Mouse (Mus musculus): ENCODE measurements around the gene Gm13275. TPM values are rescaled to one million over a fixed set of nuclear protein-coding genes. Genes with fewer than 3 reads are reported as not detected.
"Not testable (repeated sequence)": the region's sequence is repeated elsewhere in the genome, so short reads cannot be mapped to it uniquely, and the experiment has no call there.

Gm13275 gene
- total RNA-seq (2014; rRNA removed) (not detected in 2 replicates), polyA plus RNA-seq (2015; fragmentation: Nextera tagmentation; extraction: Ambion mirVana) (not detected in 2 replicates)

DNA sequence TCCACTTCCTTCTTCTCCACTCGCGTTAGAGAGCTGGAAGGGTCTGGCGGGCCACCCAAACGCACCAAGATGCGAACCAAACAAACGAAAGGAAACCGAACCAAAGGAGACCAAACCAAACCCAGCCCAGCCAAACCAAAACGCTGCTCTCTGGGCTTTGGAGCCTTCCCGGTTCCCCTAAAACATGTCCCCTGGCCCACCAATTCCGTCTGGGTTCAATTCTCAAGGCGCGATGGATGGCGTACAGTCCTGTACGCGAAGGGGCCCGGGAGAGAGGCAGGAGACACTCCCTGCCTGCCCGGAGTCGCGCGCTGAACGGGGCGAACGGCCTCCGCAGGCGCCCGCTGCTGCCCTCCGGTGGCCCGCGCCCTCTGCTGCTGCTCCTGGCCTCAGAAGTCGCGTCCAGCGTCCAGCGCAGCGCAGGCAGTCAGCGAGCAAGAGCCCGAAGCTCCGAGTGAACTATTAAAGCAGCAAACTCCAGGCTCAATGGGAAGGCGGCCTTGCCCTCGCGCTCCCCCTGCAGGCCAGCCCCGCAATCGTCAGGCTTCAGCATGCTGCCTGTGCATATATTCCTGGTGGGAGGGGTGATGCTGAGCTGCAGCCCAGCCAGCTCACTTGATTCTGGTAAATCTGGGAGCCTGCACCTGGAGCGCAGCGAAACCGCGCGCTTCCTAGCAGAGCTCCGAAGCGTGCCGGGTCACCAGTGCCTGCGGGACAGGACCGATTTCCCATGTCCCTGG lies at the start of gene Gm13275:
TSS of gene Gm13275 (plus strand) at position 552 of the 740 bp plus-strand sequence.
- TF ChIP-seq CTCF (IDR thresholded peaks at IDR 0.05; ENCODE audit: low read depth) = peak; percentile 43
- not testable (repeated sequence) for ATAC-seq, DNase-seq

GRCm38 (mm10) chr4:88749926-88750325 lies 44.4 kb upstream of the Gm13275 start:
- WGBS = 79% methylated on average over 6 of the region's 6 CpGs
- H3K27ac ChIP-seq (ENCODE audit: low read depth, low read length) = no peak overlapping the region

More for the DNA sequence above, at the start of gene Gm13275:
- 7% methylated on average over 10 of the region's 52 CpGs for WGBS
- not testable (repeated sequence) for H3K27me3 ChIP-seq (ENCODE audit: insufficient read depth, low read length); H3K9ac ChIP-seq; H3K27ac ChIP-seq (ENCODE audit: low read depth, low read length); H3K4me3 ChIP-seq (ENCODE audit: low read depth, low read length); H3K4me2 ChIP-seq (ENCODE audit: low read depth); H3K4me1 ChIP-seq (ENCODE audit: insufficient read depth); H3K36me3 ChIP-seq (ENCODE audit: insufficient read depth); H3K9me3 ChIP-seq (ENCODE audit: low read length)

DNA sequence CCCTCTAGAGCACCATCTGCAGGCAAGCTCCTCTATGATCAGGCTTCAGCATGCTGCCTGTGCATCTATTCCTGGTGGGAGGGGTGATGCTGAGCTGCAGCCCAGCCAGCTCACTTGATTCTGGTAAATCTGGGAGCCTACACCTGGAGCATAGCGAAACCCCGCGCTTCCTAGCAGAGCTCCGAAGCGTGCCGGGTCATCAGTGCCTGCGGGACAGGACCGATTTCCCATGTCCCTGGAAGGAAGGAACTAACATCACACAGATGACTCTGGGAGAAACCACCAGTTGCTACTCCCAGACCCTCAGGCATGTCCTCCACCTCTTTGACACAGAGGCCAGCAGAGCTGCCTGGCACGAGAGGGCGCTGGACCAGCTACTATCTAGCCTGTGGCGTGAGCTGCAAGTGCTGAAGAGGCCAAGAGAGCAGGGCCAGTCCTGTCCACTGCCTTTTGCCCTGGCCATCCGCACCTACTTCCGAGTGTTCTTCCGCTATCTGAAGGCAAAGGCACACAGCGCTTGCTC lies 39.4 kb upstream of the Gm13275 start, which contains the start of gene Gm13271:
TSS of gene Gm13271 (plus strand) at position 51 of the 523 bp plus-strand sequence.
- not testable (repeated sequence) for ATAC-seq; H3K4me3 ChIP-seq (ENCODE audit: low read depth, low read length); H3K27ac ChIP-seq (ENCODE audit: low read depth, low read length); H3K9me3 ChIP-seq (ENCODE audit: low read length); H3K36me3 ChIP-seq (ENCODE audit: insufficient read depth); H3K9ac ChIP-seq; DNase-seq; H3K27me3 ChIP-seq (ENCODE audit: insufficient read depth, low read length); H3K4me1 ChIP-seq (ENCODE audit: insufficient read depth); H3K4me2 ChIP-seq (ENCODE audit: low read depth)
- WGBS = 83% methylated on average over 14 of the region's 15 CpGs
- TF ChIP-seq CTCF (IDR thresholded peaks at IDR 0.05; ENCODE audit: low read depth) = 0 out of 2 replicates have a peak, but pooled peaks have one; percentile 9

More at GRCm38 (mm10) chr4:88749926-88750325, 44.4 kb upstream of the Gm13275 start:
- DNase-seq = no peak
- Histone ChIP-seq H3K36me3 (ENCODE audit: insufficient read depth) (no peaks in the 10 kb centered on the region), H3K9me3 (ENCODE audit: low read length) (no peaks in the 10 kb centered on the region), H3K27me3 (ENCODE audit: insufficient read depth, low read length) (no peaks in the 10 kb centered on the region), H3K9ac (no peak overlapping the region), H3K4me3 (ENCODE audit: low read depth, low read length) (no peak overlapping the region), H3K4me2 (ENCODE audit: low read depth) (no peak overlapping the region), H3K4me1 (ENCODE audit: insufficient read depth) (no peaks in the 10 kb centered on the region)
- TF ChIP-seq CTCF (IDR thresholded peaks at IDR 0.05; ENCODE audit: low read depth) = no peak
- no peak for ATAC-seq

DNA sequence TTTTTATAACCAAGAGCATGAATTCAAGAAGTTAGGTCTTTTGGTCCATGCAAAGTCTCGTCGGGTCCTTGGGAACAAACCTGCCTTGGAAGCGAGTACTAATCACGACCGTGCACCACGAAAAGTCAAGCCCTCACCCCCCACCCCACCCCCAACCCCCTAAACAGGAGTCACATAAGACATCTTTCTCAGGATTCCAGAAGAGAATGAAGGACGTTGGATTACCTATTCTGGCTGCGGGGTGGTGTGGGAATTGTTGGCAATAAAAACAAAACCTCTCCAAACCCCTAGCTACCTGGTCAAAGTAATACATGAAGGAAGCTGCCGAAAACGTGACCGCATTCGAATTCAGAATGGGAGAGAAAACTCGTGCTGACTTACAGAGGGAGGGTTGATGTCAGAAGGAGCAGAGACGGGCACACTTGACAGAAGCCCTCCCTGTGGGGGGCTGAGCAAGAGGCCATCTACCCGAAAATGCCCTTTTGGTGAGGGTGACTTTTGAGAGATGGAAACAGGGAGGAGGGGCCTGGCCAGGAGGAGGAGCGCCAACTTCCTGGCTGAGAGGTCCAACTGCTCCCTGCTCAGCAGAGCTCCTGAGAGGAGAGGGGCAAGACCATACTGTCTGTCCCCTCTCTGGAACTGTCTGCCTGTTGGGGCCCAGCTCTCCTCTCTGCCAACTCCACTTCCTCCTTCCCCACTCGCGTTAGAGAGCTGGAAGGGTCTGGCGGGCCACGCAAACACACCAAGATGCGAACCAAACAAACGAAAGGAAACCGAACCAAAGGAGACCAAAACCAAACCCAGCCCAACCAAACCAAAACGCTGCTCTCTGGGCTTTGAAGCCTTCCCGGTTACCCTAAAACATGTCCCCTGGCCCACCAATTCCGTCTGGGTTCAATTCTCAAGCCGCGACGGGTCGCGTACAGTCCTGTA lies 37.4 kb upstream of the Gm13275 start:
- peak overlapping the region; percentile 35; the same call in 1 of the 2 replicates for H3K27ac ChIP-seq (ENCODE audit: low read depth, low read length)
- not testable (repeated sequence) for H3K9me3 ChIP-seq (ENCODE audit: low read length); H3K27me3 ChIP-seq (ENCODE audit: insufficient read depth, low read length); H3K4me1 ChIP-seq (ENCODE audit: insufficient read depth); H3K36me3 ChIP-seq (ENCODE audit: insufficient read depth); ATAC-seq
- DNase-seq = peak; percentile 27
- peak overlapping the region; percentile 39; the same call in 1 of the 2 replicates for H3K9ac ChIP-seq
- peak overlapping the region; percentile 40 for H3K4me3 ChIP-seq (ENCODE audit: low read depth, low read length)
- peak overlapping the region; percentile 75 for H3K4me2 ChIP-seq (ENCODE audit: low read depth)
- 11% methylated on average over 28 of the region's 31 CpGs for WGBS

DNA sequence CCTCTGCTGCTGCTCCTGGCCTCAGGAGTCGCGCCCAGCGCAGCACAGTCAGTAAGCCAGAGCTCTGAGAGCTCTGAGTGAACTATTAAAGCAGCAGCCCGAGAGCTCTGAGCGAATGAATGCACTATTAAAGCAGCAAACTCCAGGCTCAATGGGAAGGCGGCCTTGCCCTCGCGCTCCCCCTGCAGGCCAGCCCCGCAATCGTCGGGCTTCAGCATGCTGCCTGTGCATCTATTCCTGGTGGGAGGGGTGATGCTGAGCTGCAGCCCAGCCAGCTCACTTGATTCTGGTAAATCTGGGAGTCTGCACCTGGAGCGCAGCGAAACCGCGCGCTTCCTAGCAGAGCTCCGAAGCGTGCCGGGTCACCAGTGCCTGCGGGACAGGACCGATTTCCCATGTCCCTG lies 36.7 kb upstream of the Gm13275 start:
- not testable (repeated sequence) for H3K9me3 ChIP-seq (ENCODE audit: low read length); H3K27me3 ChIP-seq (ENCODE audit: insufficient read depth, low read length); H3K36me3 ChIP-seq (ENCODE audit: insufficient read depth); H3K4me1 ChIP-seq (ENCODE audit: insufficient read depth)
- Histone ChIP-seq H3K27ac (ENCODE audit: low read depth, low read length) (peak overlapping the region; percentile 35; the same call in 1 of the 2 replicates), H3K9ac (peak overlapping the region; percentile 39; the same call in 1 of the 2 replicates), H3K4me3 (ENCODE audit: low read depth, low read length) (peak overlapping the region; percentile 40), H3K4me2 (ENCODE audit: low read depth) (peak overlapping the region; percentile 75)
- peak; percentile 85 for DNase-seq
- TF ChIP-seq CTCF (IDR thresholded peaks at IDR 0.05; ENCODE audit: low read depth) = peak; percentile 77
- under 1% methylated on average over 21 of the region's 21 CpGs for WGBS
- peak; percentile 100 for ATAC-seq

GRCm38 (mm10) chr4:88758751-88759150 lies 35.5 kb upstream of the Gm13275 start:
- WGBS = 92% methylated on average over 9 of the region's 9 CpGs
- not testable (repeated sequence) for H3K9ac ChIP-seq; H3K27ac ChIP-seq (ENCODE audit: low read depth, low read length); ATAC-seq; H3K36me3 ChIP-seq (ENCODE audit: insufficient read depth); DNase-seq; H3K9me3 ChIP-seq (ENCODE audit: low read length); H3K4me2 ChIP-seq (ENCODE audit: low read depth); H3K4me1 ChIP-seq (ENCODE audit: insufficient read depth); H3K27me3 ChIP-seq (ENCODE audit: insufficient read depth, low read length); H3K4me3 ChIP-seq (ENCODE audit: low read depth, low read length)

DNA sequence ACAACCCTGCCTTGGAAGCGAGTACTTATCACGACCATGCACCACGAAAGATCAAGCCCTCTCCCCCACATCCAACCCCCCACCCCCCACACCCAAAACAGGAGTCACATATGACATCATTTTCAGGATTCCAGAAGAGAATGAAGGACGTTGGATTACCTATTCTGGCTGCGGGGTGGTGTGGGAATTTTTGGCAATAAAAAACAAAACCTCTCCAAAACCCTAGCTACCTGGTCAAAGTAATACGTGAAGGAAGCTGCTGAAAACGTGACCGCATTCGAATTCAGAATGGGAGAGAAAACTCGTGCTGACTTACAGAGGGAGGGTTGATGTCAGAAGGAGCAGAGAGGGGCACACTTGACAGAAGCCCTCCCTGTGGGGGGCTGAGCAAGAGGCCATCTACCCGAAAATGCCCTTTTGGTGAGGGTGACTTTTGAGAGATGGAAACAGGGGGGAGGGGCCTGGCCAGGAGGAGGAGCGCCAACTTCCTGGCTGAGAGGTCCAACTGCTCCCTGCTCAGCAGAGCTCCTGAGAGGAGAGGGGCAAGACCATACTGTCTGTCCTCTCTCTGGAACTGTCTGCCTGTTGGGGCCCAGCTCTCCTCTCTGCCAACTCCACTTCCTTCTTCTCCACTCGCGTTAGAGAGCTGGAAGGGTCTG lies 34.5 kb upstream of the Gm13275 start, which contains the start of gene Gm13283:
TSS of gene Gm13283 (plus strand) at position 510 of the 659 bp plus-strand sequence.
- not testable (repeated sequence) for H3K9ac ChIP-seq; DNase-seq; H3K36me3 ChIP-seq (ENCODE audit: insufficient read depth); H3K9me3 ChIP-seq (ENCODE audit: low read length); H3K27me3 ChIP-seq (ENCODE audit: insufficient read depth, low read length); H3K27ac ChIP-seq (ENCODE audit: low read depth, low read length); ATAC-seq; H3K4me1 ChIP-seq (ENCODE audit: insufficient read depth)
- WGBS = 34% methylated on average over 8 of the region's 14 CpGs
- peak within 1 kb of the TSS; percentile 62 for H3K4me2 ChIP-seq (ENCODE audit: low read depth)
- peak within 1 kb of the TSS; percentile 27 for H3K4me3 ChIP-seq (ENCODE audit: low read depth, low read length)

Measured in forebrain, postnatal 0 days (tissue).